Mouse (Mus musculus) MEL (cell line): ENCODE data around the gene Smyd3.

Source experiments
- CHD1 ChIP-seq: IDR thresholded peaks from 2 replicates; pipeline ENCODE4 v1.6.1; 2012; ENCODE audit warnings: low read depth, mild to moderate bottlenecking, inconsistent platforms, low read length, improper control_type of control experiment
- CTCF ChIP-seq, 3 experiments: IDR thresholded peaks in 2 of 3; conservative IDR thresholded peaks in 1 of 3; 2 replicates each; pipeline ENCODE4 v1.5.1; 2011 to 2012; ENCODE audit warnings: low read length in 3 of 3, low read depth in 2 of 3, mild to moderate bottlenecking in 2 of 3, improper control_type of control experiment in 1 of 3, inconsistent platforms in 1 of 3, mixed read lengths in 1 of 3, moderate library complexity in 1 of 3; ENCODE audit not compliant: control insufficient read depth in 1 of 3, insufficient read depth in 1 of 3, poor library complexity in 1 of 3, severe bottlenecking in 1 of 3
- EP300 ChIP-seq, 2 experiments: IDR thresholded peaks; 2 replicates each; pipeline ENCODE4 v1.6.1; 2011; ENCODE audit warnings: improper control_type of control experiment in 2 of 2, low read length in 2 of 2, low read depth in 1 of 2, mild to moderate bottlenecking in 1 of 2
- HCFC1 ChIP-seq: IDR thresholded peaks from 2 replicates; pipeline ENCODE4 v1.6.1; 2012; ENCODE audit warnings: low read depth, mild to moderate bottlenecking, inconsistent platforms, low read length, improper control_type of control experiment, moderate library complexity
- MAFK ChIP-seq: IDR thresholded peaks from 2 replicates; pipeline ENCODE4 v1.6.1; 2011; ENCODE audit warnings: low read depth, mild to moderate bottlenecking, low read length, improper control_type of control experiment, borderline replicate concordance
- MXI1 ChIP-seq: IDR thresholded peaks from 2 replicates; pipeline ENCODE4 v1.6.1; 2011; ENCODE audit warnings: mild to moderate bottlenecking, low read depth, low read length, improper control_type of control experiment
- POLR2A ChIP-seq, 2 experiments: IDR thresholded peaks; 2 replicates each; pipeline ENCODE4 v1.6.1; 2011 to 2012; ENCODE audit warnings: low read length in 2 of 2, mild to moderate bottlenecking in 2 of 2, control low read depth in 1 of 2, improper control_type of control experiment in 1 of 2, low read depth in 1 of 2, moderate library complexity in 1 of 2; ENCODE audit not compliant: control insufficient read depth in 1 of 2, insufficient read depth in 1 of 2, poor library complexity in 1 of 2
- SIN3A ChIP-seq: IDR thresholded peaks from 2 replicates; pipeline ENCODE4 v1.6.1; 2012; ENCODE audit warnings: low read length, improper control_type of control experiment, inconsistent platforms
- TAL1 ChIP-seq: IDR thresholded peaks from 2 replicates; pipeline ENCODE4 v1.6.1; 2012; ENCODE audit warnings: mild to moderate bottlenecking, inconsistent platforms, low read length, moderate library complexity, mixed read lengths
- ZC3H11A ChIP-seq: IDR thresholded peaks from 2 replicates; pipeline ENCODE4 v1.6.1; 2012; ENCODE audit warnings: low read depth, mild to moderate bottlenecking, inconsistent platforms, low read length, improper control_type of control experiment

DNA sequence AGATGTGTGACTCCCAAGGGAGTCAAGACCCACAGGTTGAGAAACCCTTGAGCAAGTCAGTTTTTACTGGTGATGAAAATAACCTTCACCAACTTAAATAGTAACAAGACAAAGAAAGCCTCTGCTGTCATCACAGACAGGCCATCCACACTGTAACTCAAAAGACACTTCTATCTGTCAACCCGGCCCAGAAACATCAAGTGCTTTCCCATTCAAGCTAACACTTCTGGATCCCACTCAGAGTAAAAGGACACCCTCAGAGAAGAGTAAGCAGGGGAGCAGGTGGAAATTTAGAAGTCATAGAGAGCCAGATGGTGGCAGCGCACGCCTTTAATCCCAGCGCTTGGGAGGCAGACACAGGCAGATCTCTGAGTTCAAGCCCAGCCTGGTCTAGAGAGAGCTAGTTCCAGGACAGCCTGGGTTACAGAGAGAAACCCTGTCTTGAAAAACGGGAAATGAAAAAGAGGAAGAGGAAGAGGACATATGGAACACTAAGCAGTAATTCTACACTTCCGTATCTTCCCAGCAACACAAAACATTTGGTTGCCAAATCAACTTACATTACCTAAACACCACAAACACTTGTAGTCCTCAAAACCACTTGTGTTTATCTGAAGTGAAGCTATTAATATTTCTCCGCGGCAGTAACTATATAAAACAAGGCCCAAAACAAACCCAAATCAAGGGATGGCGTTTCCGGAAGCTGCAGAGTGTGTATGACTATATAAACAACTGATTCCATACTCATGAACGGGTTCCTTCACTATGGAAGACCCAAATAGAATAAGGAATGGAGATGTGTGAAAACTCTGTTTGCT, 83.2 kb downstream of the Smyd3 start:
- no peak for TF ChIP-seq POLR2A (IDR thresholded peaks at IDR 0.05; ENCODE audit: control insufficient read depth in 1 of 2, insufficient read depth in 1 of 2, low read depth in 1 of 2, low read length in 2 of 2, poor library complexity in 1 of 2)
- no peak for TF ChIP-seq HCFC1
- TF ChIP-seq CHD1: no peak
- no peak for TF ChIP-seq MXI1
- no peak for TF ChIP-seq ZC3H11A
- no peak for TF ChIP-seq TAL1
- TF ChIP-seq SIN3A: no peak
- no peak for TF ChIP-seq MAFK
- no peak for TF ChIP-seq CTCF (IDR thresholded peaks at IDR 0.05 in 2 of 3, conservative IDR thresholded peaks at IDR 0.05 in 1 of 3; ENCODE audit: control insufficient read depth in 1 of 3, insufficient read depth in 1 of 3, low read depth in 2 of 3, low read length in 3 of 3, poor library complexity in 1 of 3, severe bottlenecking in 1 of 3)
- peak in 1 of 2 experiments; percentile 70; a peak in 1 of 4 replicates for TF ChIP-seq EP300 (IDR thresholded peaks at IDR 0.05; ENCODE audit: low read depth in 1 of 2, low read length in 2 of 2)
